Mouse (Mus musculus) olfactory bulb, adult 2 months (tissue): ENCODE data around the gene Atr. TPM values are rescaled to one million over a fixed set of nuclear protein-coding genes. Genes with fewer than 3 reads are reported as not detected.

Source experiments
- H3K27ac ChIP-seq: fragments of 200-500 bp; 2 replicates; pipeline ENCODE4 v1.5.1; 2012; ENCODE audit warnings: low read depth, low read length; ENCODE audit not compliant: insufficient read depth
- H3K4me1 ChIP-seq: fragments of 200-500 bp; 2 replicates; pipeline ENCODE4 v1.6.1; 2012; ENCODE audit warnings: low read length; ENCODE audit not compliant: control insufficient read depth, insufficient read depth
- H3K4me3 ChIP-seq: fragments of 200-500 bp; 2 replicates; pipeline ENCODE4 v1.5.1; 2012; ENCODE audit warnings: mild to moderate bottlenecking, low read depth, low read length, moderate library complexity; ENCODE audit not compliant: insufficient read depth
- CTCF ChIP-seq: fragments of 200-500 bp; IDR thresholded peaks from 2 replicates; pipeline ENCODE4 v1.5.1; 2012; ENCODE audit warnings: low read depth, mild to moderate bottlenecking, low read length, moderate library complexity; ENCODE audit not compliant: insufficient read depth
- POLR2A ChIP-seq: fragments of 200-500 bp; IDR thresholded peaks from 2 replicates; pipeline ENCODE4 v1.6.1; 2012; ENCODE audit warnings: mild to moderate bottlenecking, low read depth, low read length, moderate library complexity; ENCODE audit not compliant: insufficient read depth
- WGBS: fragments of 180-500 bp; shearing (Covaris S2); methylation state at CpG from one replicate; pipeline ENCODE4 v1.1.7; 2018; 5-methylcytosine and 5-hydroxymethylcytosine counted together
- polyA plus RNA-seq: library from polyadenylated mRNA; stranded (reverse); fragments of >200 nt; gene quantifications from 2 replicates; pipeline ENCODE4 v1.2.4, GENCODE M21; 2012; ENCODE audit warnings: low replicate concordance; ENCODE audit not compliant: missing spikeins, insufficient read depth, insufficient read length

Gene Atr
- polyA plus RNA-seq, 1 experiment = not detected

- H3K4me1 ChIP-seq = no peaks in the 10 kb centered on the region
- 94% methylated on average over 10 of the region's 10 CpGs for WGBS
- TF ChIP-seq POLR2A (no peak), CTCF (no peak)
- H3K4me3 ChIP-seq = no peak overlapping the region
- H3K27ac ChIP-seq = no peak overlapping the region
Observed at GRCm38 (mm10) chr9:95835741-95836140, 21.7 kb upstream of the Atr start.

GRCm38 (mm10) chr9:95839424-95839823 lies 18.0 kb upstream of the Atr start:
- Histone ChIP-seq H3K4me3 (no peak overlapping the region), H3K4me1 (no peaks in the 10 kb centered on the region), H3K27ac (no peak overlapping the region)
- WGBS = 83% methylated on average over 3 of the region's 3 CpGs
- TF ChIP-seq POLR2A (no peak), CTCF (no peak)

GRCm38 (mm10) chr9:95844825-95845460 lies 12.5 kb upstream of the Atr start, which contains the start of gene Pls1:
Gene Pls1 (minus strand): TSS chr9:95845311.
- Histone ChIP-seq H3K4me1 (no peaks in the 10 kb centered on the region), H3K4me3 (peak within 1 kb of the TSS; percentile 59), H3K27ac (no peak within 1 kb of the TSS)
- no peak for TF ChIP-seq CTCF
- 0 out of 2 replicates have a peak, but pooled peaks have one; percentile 21 for TF ChIP-seq POLR2A
- WGBS = under 1% methylated on average over 46 of the region's 46 CpGs

GRCm38 (mm10) chr9:95845711-95846110 lies 11.7 kb upstream of the Atr start:
- TF ChIP-seq CTCF = no peak
- no peak for TF ChIP-seq POLR2A
- H3K4me3 ChIP-seq = no peak overlapping the region
- H3K4me1 ChIP-seq = no peaks in the 10 kb centered on the region
- 73% methylated on average over 4 of the region's 4 CpGs for WGBS
- no peak overlapping the region for H3K27ac ChIP-seq

- H3K27ac ChIP-seq = no peak overlapping the region
- no peaks in the 10 kb centered on the region for H3K4me1 ChIP-seq
- WGBS = 79% methylated on average over 11 of the region's 11 CpGs
- no peak overlapping the region for H3K4me3 ChIP-seq
- no peak for TF ChIP-seq CTCF
- TF ChIP-seq POLR2A = no peak
Observed at GRCm38 (mm10) chr9:95851671-95852070, 5.7 kb upstream of the Atr start.

GRCm38 (mm10) chr9:95852896-95853295 lies 4.5 kb upstream of the Atr start:
- 24% methylated on average over 4 of the region's 4 CpGs for WGBS
- no peaks in the 10 kb centered on the region for H3K4me1 ChIP-seq
- H3K4me3 ChIP-seq = no peak overlapping the region
- no peak for TF ChIP-seq CTCF
- TF ChIP-seq POLR2A = no peak
- no peak overlapping the region for H3K27ac ChIP-seq

- TF ChIP-seq CTCF = no peak
- TF ChIP-seq POLR2A = no peak
- 76% methylated on average over 2 of the region's 2 CpGs for WGBS
- no peak overlapping the region for H3K4me3 ChIP-seq
Observed at GRCm38 (mm10) chr9:95854891-95855290, 2.5 kb upstream of the Atr start.

GRCm38 (mm10) chr9:95856004-95856403 lies 1.4 kb upstream of the Atr start:
- WGBS = 79% methylated on average over 4 of the region's 4 CpGs
- Histone ChIP-seq H3K4me1 (no peaks in the 10 kb centered on the region), H3K27ac (no peak overlapping the region), H3K4me3 (no peak overlapping the region)
- no peak for TF ChIP-seq CTCF
- TF ChIP-seq POLR2A = no peak

More at GRCm38 (mm10) chr9:95854891-95855290, 2.5 kb upstream of the Atr start:
- Histone ChIP-seq H3K4me1 (no peaks in the 10 kb centered on the region), H3K27ac (no peak overlapping the region)

- no peaks in the 10 kb centered on the region for H3K4me1 ChIP-seq
- TF ChIP-seq CTCF (no peak), POLR2A (no peak)
- H3K4me3 ChIP-seq = peak overlapping the region; percentile 70
- H3K27ac ChIP-seq = no peak overlapping the region
- under 1% methylated on average over 31 of the region's 31 CpGs for WGBS
Observed at GRCm38 (mm10) chr9:95858027-95858570, 702 bp downstream of the Atr start.

- no peaks in the 10 kb centered on the region for H3K4me1 ChIP-seq
- no peak overlapping the region for H3K27ac ChIP-seq
- WGBS = 93% methylated on average over 5 of the region's 5 CpGs
- H3K4me3 ChIP-seq = no peak overlapping the region
- TF ChIP-seq POLR2A (no peak), CTCF (no peak)
Observed at GRCm38 (mm10) chr9:95878246-95878645, 20.8 kb downstream of the Atr start.
